Mouse (Mus musculus): ENCODE results near the gene Ighmbp2. TPM values are rescaled to one million over a fixed set of nuclear protein-coding genes. Genes with fewer than 3 reads are reported as not detected.

The Ighmbp2 gene
- polyA plus RNA-seq, 1 experiment from 2014 or later: 7.9 TPM

GRCm38 (mm10) chr19:3269803-3270202, 13.0 kb downstream of the Ighmbp2 start:
- 97% methylated on average over 6 of the region's 6 CpGs for WGBS
- H3K36me3 ChIP-seq (ENCODE audit: control insufficient read depth, insufficient read depth, low read length): peaks cover 76% of the 10 kb centered on the region

GRCm38 (mm10) chr19:3269279-3269678, 13.5 kb downstream of the Ighmbp2 start:
- H3K4me3 ChIP-seq (ENCODE audit: low read depth, low read length): no peak overlapping the region
- no peaks in the 10 kb centered on the region for H3K4me1 ChIP-seq (ENCODE audit: control insufficient read depth, insufficient read depth, low read length)
- H3K36me3 ChIP-seq (ENCODE audit: control insufficient read depth, insufficient read depth, low read length): peaks cover 76% of the 10 kb centered on the region
- H3K9ac ChIP-seq (replicated peaks; ENCODE audit: low read depth, low read length): no peak overlapping the region
- no peaks in the 10 kb centered on the region for H3K9me3 ChIP-seq (ENCODE audit: control insufficient read depth, low read depth, low read length)
- H3K27me3 ChIP-seq (ENCODE audit: control insufficient read depth, insufficient read depth, low read length): no peaks in the 10 kb centered on the region
- H3K27ac ChIP-seq (ENCODE audit: low read length): no peak overlapping the region
- no peak overlapping the region for H3K4me2 ChIP-seq (replicated peaks; ENCODE audit: low read depth, low read length)
- 91% methylated on average over 9 of the region's 9 CpGs for WGBS
- ATAC-seq (ENCODE audit: insufficient number of reproducible peaks, insufficient read depth, low FRiP score, low read depth): no peak

More at GRCm38 (mm10) chr19:3269803-3270202, 13.0 kb downstream of the Ighmbp2 start:
- H3K27me3 ChIP-seq (ENCODE audit: control insufficient read depth, insufficient read depth, low read length): no peaks in the 10 kb centered on the region
- no peak overlapping the region for H3K27ac ChIP-seq (ENCODE audit: low read length)
- H3K9ac ChIP-seq (replicated peaks; ENCODE audit: low read depth, low read length): no peak overlapping the region
- H3K4me2 ChIP-seq (replicated peaks; ENCODE audit: low read depth, low read length): no peak overlapping the region
- H3K4me1 ChIP-seq (ENCODE audit: control insufficient read depth, insufficient read depth, low read length): no peaks in the 10 kb centered on the region
- no peak overlapping the region for H3K4me3 ChIP-seq (ENCODE audit: low read depth, low read length)
- ATAC-seq (ENCODE audit: insufficient number of reproducible peaks, insufficient read depth, low FRiP score, low read depth): no peak
- H3K9me3 ChIP-seq (ENCODE audit: control insufficient read depth, low read depth, low read length): no peaks in the 10 kb centered on the region

- Histone ChIP-seq H3K27ac (ENCODE audit: low read length) (no peak overlapping the region), H3K4me1 (ENCODE audit: control insufficient read depth, insufficient read depth, low read length) (no peaks in the 10 kb centered on the region), H3K36me3 (ENCODE audit: control insufficient read depth, insufficient read depth, low read length) (peaks cover 67% of the 10 kb centered on the region), H3K9me3 (ENCODE audit: control insufficient read depth, low read depth, low read length) (no peaks in the 10 kb centered on the region), H3K4me3 (ENCODE audit: low read depth, low read length) (no peak overlapping the region), H3K27me3 (ENCODE audit: control insufficient read depth, insufficient read depth, low read length) (no peaks in the 10 kb centered on the region), H3K9ac (replicated peaks; ENCODE audit: low read depth, low read length) (no peak overlapping the region), H3K4me2 (replicated peaks; ENCODE audit: low read depth, low read length) (no peak overlapping the region)
- no peak for ATAC-seq (ENCODE audit: insufficient number of reproducible peaks, insufficient read depth, low FRiP score, low read depth)
- WGBS: 93% methylated on average over 17 of the region's 17 CpGs
Measured at GRCm38 (mm10) chr19:3268218-3268980, 14.4 kb downstream of the Ighmbp2 start.

- Histone ChIP-seq H3K27me3 (ENCODE audit: control insufficient read depth, insufficient read depth, low read length) (no peaks in the 10 kb centered on the region), H3K36me3 (ENCODE audit: control insufficient read depth, insufficient read depth, low read length) (peaks cover 58% of the 10 kb centered on the region), H3K4me1 (ENCODE audit: control insufficient read depth, insufficient read depth, low read length) (no peaks in the 10 kb centered on the region), H3K9ac (replicated peaks; ENCODE audit: low read depth, low read length) (no peak overlapping the region), H3K27ac (ENCODE audit: low read length) (no peak overlapping the region), H3K4me2 (replicated peaks; ENCODE audit: low read depth, low read length) (no peak overlapping the region), H3K9me3 (ENCODE audit: control insufficient read depth, low read depth, low read length) (no peaks in the 10 kb centered on the region), H3K4me3 (ENCODE audit: low read depth, low read length) (no peak overlapping the region)
- ATAC-seq (ENCODE audit: insufficient number of reproducible peaks, insufficient read depth, low FRiP score, low read depth): no peak
- WGBS: 91% methylated on average over 4 of the region's 4 CpGs
Measured at GRCm38 (mm10) chr19:3267340-3267739, 15.5 kb downstream of the Ighmbp2 start.

- peaks cover 59% of the 10 kb centered on the region for H3K36me3 ChIP-seq (ENCODE audit: control insufficient read depth, insufficient read depth, low read length)
- H3K9ac ChIP-seq (replicated peaks; ENCODE audit: low read depth, low read length): no peak overlapping the region
- H3K27me3 ChIP-seq (ENCODE audit: control insufficient read depth, insufficient read depth, low read length): no peaks in the 10 kb centered on the region
- no peak for ATAC-seq (ENCODE audit: insufficient number of reproducible peaks, insufficient read depth, low FRiP score, low read depth)
- H3K4me1 ChIP-seq (ENCODE audit: control insufficient read depth, insufficient read depth, low read length): no peaks in the 10 kb centered on the region
- no peaks in the 10 kb centered on the region for H3K9me3 ChIP-seq (ENCODE audit: control insufficient read depth, low read depth, low read length)
- no peak overlapping the region for H3K27ac ChIP-seq (ENCODE audit: low read length)
- no peak overlapping the region for H3K4me3 ChIP-seq (ENCODE audit: low read depth, low read length)
- 91% methylated on average over 4 of the region's 4 CpGs for WGBS
- H3K4me2 ChIP-seq (replicated peaks; ENCODE audit: low read depth, low read length): no peak overlapping the region
Measured at GRCm38 (mm10) chr19:3266676-3267075, 16.1 kb downstream of the Ighmbp2 start.

- no peak overlapping the region for H3K27ac ChIP-seq (ENCODE audit: low read length)
- ATAC-seq (ENCODE audit: insufficient number of reproducible peaks, insufficient read depth, low FRiP score, low read depth): no peak
- H3K9me3 ChIP-seq (ENCODE audit: control insufficient read depth, low read depth, low read length): no peaks in the 10 kb centered on the region
- H3K4me3 ChIP-seq (ENCODE audit: low read depth, low read length): no peak overlapping the region
- H3K36me3 ChIP-seq (ENCODE audit: control insufficient read depth, insufficient read depth, low read length): peaks cover 58% of the 10 kb centered on the region
- no peak overlapping the region for H3K4me2 ChIP-seq (replicated peaks; ENCODE audit: low read depth, low read length)
- WGBS: 69% methylated on average over 5 of the region's 5 CpGs
- H3K27me3 ChIP-seq (ENCODE audit: control insufficient read depth, insufficient read depth, low read length): no peaks in the 10 kb centered on the region
- H3K4me1 ChIP-seq (ENCODE audit: control insufficient read depth, insufficient read depth, low read length): no peaks in the 10 kb centered on the region
- H3K9ac ChIP-seq (replicated peaks; ENCODE audit: low read depth, low read length): no peak overlapping the region
Measured at GRCm38 (mm10) chr19:3266136-3266535, 16.7 kb downstream of the Ighmbp2 start.

- no peak for ATAC-seq (ENCODE audit: insufficient number of reproducible peaks, insufficient read depth, low FRiP score, low read depth)
- Histone ChIP-seq H3K9ac (replicated peaks; ENCODE audit: low read depth, low read length) (no peak overlapping the region), H3K4me2 (replicated peaks; ENCODE audit: low read depth, low read length) (no peak overlapping the region), H3K9me3 (ENCODE audit: control insufficient read depth, low read depth, low read length) (no peaks in the 10 kb centered on the region), H3K4me1 (ENCODE audit: control insufficient read depth, insufficient read depth, low read length) (no peaks in the 10 kb centered on the region), H3K4me3 (ENCODE audit: low read depth, low read length) (no peak overlapping the region), H3K27me3 (ENCODE audit: control insufficient read depth, insufficient read depth, low read length) (no peaks in the 10 kb centered on the region), H3K27ac (ENCODE audit: low read length) (no peak overlapping the region), H3K36me3 (ENCODE audit: control insufficient read depth, insufficient read depth, low read length) (peaks cover 60% of the 10 kb centered on the region)
- 94% methylated on average over 9 of the region's 9 CpGs for WGBS
Measured at GRCm38 (mm10) chr19:3265180-3265579, 17.6 kb downstream of the Ighmbp2 start.

GRCm38 (mm10) chr19:3264348-3264747, 18.5 kb downstream of the Ighmbp2 start:
- H3K4me2 ChIP-seq (replicated peaks; ENCODE audit: low read depth, low read length): no peak overlapping the region
- ATAC-seq (ENCODE audit: insufficient number of reproducible peaks, insufficient read depth, low FRiP score, low read depth): no peak

More at GRCm38 (mm10) chr19:3264348-3264747, 18.5 kb downstream of the Ighmbp2 start:
- no peak overlapping the region for H3K9ac ChIP-seq (replicated peaks; ENCODE audit: low read depth, low read length)
- no peak overlapping the region for H3K4me3 ChIP-seq (ENCODE audit: low read depth, low read length)
- H3K27ac ChIP-seq (ENCODE audit: low read length): no peak overlapping the region
- H3K9me3 ChIP-seq (ENCODE audit: control insufficient read depth, low read depth, low read length): no peaks in the 10 kb centered on the region
- no peaks in the 10 kb centered on the region for H3K27me3 ChIP-seq (ENCODE audit: control insufficient read depth, insufficient read depth, low read length)
- peaks cover 60% of the 10 kb centered on the region for H3K36me3 ChIP-seq (ENCODE audit: control insufficient read depth, insufficient read depth, low read length)
- 91% methylated on average over 6 of the region's 6 CpGs for WGBS
- H3K4me1 ChIP-seq (ENCODE audit: control insufficient read depth, insufficient read depth, low read length): no peaks in the 10 kb centered on the region
